Mouse (Mus musculus): ENCODE data around the gene 9030025P20Rik. TPM values are rescaled to one million over a fixed set of nuclear protein-coding genes. Genes with fewer than 3 reads are reported as not detected.
"Not testable (repeated sequence)": the region's sequence is repeated elsewhere in the genome, so short reads cannot be mapped to it uniquely, and the experiment has no call there.

Gene 9030025P20Rik
- total RNA-seq, 2 experiments from 2014 or later, result 8.8 to 9.1 TPM

DNA sequence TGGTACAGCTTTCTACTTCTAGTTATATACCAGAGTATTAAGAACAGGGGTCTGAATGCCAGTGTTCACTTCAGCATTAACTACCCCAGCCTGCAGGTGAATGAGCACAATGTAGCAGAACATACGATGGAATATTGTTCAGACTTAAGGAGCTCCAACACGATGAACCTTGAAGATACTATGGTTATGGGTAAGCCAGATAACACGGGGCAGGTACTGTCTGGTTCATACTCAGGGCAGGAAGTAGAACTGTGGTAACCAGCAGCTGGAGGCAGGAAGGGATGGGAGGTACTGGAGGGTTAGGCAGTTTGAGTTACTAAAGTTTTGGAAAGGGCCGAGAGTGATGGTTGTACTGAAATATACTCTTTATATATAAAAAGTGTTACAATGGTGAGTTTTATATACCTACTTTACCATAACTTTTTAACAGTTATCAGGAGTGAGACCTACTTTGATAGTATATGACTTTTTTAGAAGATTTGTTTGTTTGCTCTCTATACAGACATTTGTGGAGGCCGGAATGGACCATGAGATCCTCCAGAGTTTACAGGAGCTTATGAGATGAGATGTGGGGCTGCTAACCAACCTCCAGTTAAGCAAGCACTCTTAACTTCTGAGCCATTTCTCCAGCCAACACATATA, 19.5 kb upstream of the 9030025P20Rik start:
- TF ChIP-seq CTCF (conservative IDR thresholded peaks at IDR 0.05), result no peak
- H3K4me3 ChIP-seq, result no peak overlapping the region
- DNase-seq (ENCODE audit: low spot score in 2 of 2), result no peak
- no peak overlapping the region for H3K27ac ChIP-seq

DNA sequence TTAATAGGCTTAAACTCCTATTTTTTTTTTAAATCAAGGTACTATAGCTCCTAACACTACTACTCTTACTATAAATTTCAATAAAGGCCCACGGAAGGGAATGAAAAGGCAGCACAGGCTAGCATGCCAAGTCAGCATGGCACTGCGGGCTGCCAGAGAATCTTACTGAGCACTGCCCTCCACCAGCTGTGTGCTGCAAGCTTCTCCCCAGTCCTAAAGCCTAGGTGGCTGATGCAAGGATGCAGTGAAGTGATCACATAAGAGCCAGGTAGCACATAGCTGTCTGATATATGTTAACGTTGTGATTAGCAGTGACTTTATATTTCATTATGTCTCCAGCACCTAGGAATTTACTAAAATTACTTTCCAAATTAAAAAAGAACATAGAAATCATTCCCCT, 18.3 kb upstream of the 9030025P20Rik start:
- DNase-seq (ENCODE audit: low spot score in 2 of 2), result no peak
- no peak overlapping the region for H3K27ac ChIP-seq
- H3K4me3 ChIP-seq, result peak overlapping the region; percentile 77
- no peak for TF ChIP-seq CTCF (conservative IDR thresholded peaks at IDR 0.05)

DNA sequence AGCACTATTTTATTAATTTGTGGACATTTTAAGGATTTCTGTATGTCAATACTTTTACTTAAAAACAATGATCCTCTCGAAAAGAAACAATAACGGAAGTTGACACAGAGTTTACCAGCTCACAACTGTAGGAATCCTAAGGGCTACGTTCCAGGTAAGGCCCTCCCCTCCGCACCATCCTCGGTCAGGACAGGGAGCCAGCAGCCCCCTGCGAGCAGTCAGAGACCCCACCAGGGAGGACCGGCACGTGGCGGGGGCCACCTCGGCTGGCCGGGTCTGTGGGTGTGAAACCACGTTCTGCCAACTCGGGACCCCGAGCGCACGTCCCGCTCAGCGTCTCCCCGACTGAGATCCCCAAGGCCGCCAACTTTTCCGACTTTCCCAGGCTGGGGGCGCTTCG, 17.7 kb upstream of the 9030025P20Rik start:
- H3K27ac ChIP-seq, result peak overlapping the region; percentile 15; the same call in 1 of the 2 replicates
- H3K4me3 ChIP-seq, result peak overlapping the region; percentile 77
- no peak for TF ChIP-seq CTCF (conservative IDR thresholded peaks at IDR 0.05)
- no peak for DNase-seq (ENCODE audit: low spot score in 2 of 2)

GRCm38 (mm10) chr17:14960951-14961556, 17.2 kb upstream of the 9030025P20Rik start, which contains the start of gene Phf10:
Gene Phf10, minus strand, starts transcription at chr17:14961273.
- peak within 1 kb of the TSS; percentile 77 for H3K4me3 ChIP-seq
- not testable (repeated sequence) for DNase-seq (ENCODE audit: low spot score in 2 of 2)
- H3K27ac ChIP-seq, result peak within 1 kb of the TSS; percentile 67; the same call in 1 of the 2 replicates

- not testable (repeated sequence) for H3K4me3 ChIP-seq; DNase-seq (ENCODE audit: low spot score in 2 of 2); H3K27ac ChIP-seq
These were observed 16.6 kb upstream of the 9030025P20Rik start for GRCm38 (mm10) chr17:14961557-14962154.

DNA sequence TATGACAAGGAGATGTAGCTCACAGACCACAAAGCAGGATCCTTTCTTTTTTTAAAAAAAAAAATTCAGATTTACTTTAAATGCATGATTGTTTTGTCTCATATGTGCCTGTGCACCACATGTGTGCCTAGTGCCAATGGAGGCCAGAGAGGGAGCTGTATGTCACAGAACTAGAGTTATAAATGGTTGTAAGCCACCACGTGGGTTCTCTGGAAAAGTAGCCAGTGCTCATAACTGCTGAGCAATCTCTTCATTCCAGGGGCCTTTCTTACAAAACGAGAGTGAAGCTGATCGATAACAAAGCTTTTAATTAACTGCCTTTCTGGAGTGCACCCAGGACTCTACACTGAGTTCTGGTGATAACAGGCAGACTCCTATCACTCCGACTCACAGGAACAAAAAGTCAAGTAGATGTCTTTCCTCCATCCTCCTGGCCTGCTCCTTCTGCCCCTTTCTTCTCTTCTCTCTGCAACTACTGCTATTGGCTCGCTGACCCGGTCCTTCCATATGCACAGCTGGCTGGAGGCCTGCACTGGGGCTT, 9.8 kb upstream of the 9030025P20Rik start:
- not testable (repeated sequence) for H3K27ac ChIP-seq; DNase-seq (ENCODE audit: low spot score in 2 of 2); H3K4me3 ChIP-seq

DNA sequence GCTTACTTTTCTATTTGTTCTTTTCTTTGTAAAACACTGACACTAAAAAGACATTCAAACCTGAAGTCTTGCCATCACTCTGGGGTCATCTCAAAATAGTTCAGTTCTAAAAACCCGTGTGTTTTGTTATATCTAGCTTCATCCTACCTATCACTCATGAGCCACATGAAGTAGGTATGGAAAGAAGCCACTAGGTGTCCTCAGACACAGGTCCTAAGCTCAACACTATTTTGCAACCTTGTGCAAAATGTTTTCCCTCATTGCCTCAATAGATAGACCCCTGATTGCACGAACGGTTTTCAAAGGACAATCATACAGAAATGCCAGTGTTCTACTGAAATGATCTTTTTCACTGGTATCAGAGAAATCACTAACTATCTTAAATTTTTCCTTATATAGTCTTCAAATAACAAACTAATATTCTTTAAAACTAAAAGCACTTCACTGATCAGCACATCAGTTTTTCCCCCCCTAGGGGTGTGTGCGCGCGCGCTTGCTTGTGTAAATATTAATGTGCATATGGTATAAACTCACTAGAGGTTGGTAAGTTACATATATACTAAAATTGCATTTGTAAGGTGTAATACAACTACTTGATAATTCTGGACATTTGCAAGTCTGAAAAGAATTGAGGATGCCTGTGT, 428 bp upstream of the 9030025P20Rik start:
- not testable (repeated sequence) for H3K27ac ChIP-seq; DNase-seq (ENCODE audit: low spot score in 2 of 2)
- peak overlapping the region; percentile 33; the same call in 1 of the 2 replicates for H3K4me3 ChIP-seq

DNA sequence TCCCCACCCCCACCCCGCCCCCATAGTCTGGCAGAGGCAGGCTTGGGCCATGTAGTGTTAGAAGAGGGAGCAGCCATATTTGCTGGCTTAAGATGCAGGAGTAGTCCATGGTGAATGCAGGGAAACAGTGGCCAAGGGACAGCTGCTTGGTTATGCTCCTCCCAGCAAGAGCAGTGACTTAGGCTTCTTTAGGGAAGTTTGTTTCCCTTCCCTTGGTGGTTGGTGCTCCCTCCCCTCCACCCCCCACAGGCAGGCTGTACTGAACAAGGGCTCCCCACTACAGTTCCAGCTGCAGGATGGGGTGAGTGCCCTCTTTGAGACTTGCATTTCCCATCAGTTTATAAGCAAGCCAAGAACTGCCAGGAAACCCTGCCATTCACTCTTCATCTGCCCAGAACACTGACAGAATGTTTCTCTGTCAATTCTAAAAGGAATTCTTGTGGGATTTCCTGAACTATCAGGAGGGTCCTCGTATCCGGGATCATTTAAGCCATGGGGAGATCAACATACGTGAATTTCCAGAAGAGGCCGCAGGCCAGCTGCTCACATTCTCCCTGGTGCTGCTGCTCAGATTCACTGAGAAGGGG, 11.9 kb downstream of the 9030025P20Rik start:
- not testable (repeated sequence) for H3K4me3 ChIP-seq, H3K27ac ChIP-seq
- DNase-seq (ENCODE audit: low spot score in 2 of 2), result peak in 1 of 2 experiments; percentile 0

GRCm38 (mm10) chr17:14992522-14993138, 14.4 kb downstream of the 9030025P20Rik start:
- not testable (repeated sequence) for H3K4me3 ChIP-seq; DNase-seq (ENCODE audit: low spot score in 2 of 2); H3K27ac ChIP-seq

- not testable (repeated sequence) for H3K27ac ChIP-seq; H3K4me3 ChIP-seq; DNase-seq (ENCODE audit: low spot score in 2 of 2)
These were observed 15.0 kb downstream of the 9030025P20Rik start for GRCm38 (mm10) chr17:14993139-14993832.

DNA sequence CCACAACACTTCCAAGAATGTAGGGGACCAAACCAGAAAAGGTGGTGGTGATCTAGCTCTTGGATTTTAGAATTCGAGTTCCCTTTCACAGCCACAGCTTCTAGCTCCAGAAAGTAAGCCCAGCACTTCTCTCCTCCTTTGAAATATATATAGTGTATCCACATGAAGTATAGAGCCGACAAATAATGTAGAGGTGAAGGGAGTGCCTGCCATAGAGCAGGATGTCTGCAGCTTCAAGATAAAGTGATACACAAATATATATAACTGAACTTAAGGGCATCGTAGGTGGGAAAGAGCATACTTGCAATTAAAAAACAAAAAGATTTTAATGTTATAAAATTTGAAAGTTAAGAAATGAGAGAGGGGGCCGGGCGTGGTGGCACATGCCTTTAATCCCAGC, 15.9 kb downstream of the 9030025P20Rik start:
- not testable (repeated sequence) for H3K27ac ChIP-seq; H3K4me3 ChIP-seq; DNase-seq (ENCODE audit: low spot score in 2 of 2)

DNA sequence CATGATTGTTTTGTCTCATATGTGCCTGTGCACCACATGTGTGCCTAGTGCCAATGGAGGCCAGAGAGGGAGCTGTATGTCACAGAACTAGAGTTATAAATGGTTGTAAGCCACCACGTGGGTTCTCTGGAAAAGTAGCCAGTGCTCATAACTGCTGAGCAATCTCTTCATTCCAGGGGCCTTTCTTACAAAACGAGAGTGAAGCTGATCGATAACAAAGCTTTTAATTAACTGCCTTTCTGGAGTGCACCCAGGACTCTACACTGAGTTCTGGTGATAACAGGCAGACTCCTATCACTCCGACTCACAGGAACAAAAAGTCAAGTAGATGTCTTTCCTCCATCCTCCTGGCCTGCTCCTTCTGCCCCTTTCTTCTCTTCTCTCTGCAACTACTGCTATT, 21.8 kb downstream of the 9030025P20Rik start:
- not testable (repeated sequence) for H3K4me3 ChIP-seq; DNase-seq (ENCODE audit: low spot score in 2 of 2); H3K27ac ChIP-seq

DNA sequence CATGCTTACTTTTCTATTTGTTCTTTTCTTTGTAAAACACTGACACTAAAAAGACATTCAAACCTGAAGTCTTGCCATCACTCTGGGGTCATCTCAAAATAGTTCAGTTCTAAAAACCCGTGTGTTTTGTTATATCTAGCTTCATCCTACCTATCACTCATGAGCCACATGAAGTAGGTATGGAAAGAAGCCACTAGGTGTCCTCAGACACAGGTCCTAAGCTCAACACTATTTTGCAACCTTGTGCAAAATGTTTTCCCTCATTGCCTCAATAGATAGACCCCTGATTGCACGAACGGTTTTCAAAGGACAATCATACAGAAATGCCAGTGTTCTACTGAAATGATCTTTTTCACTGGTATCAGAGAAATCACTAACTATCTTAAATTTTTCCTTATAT, 30.8 kb downstream of the 9030025P20Rik start:
- not testable (repeated sequence) for H3K4me3 ChIP-seq; H3K27ac ChIP-seq; DNase-seq (ENCODE audit: low spot score in 2 of 2)

DNA sequence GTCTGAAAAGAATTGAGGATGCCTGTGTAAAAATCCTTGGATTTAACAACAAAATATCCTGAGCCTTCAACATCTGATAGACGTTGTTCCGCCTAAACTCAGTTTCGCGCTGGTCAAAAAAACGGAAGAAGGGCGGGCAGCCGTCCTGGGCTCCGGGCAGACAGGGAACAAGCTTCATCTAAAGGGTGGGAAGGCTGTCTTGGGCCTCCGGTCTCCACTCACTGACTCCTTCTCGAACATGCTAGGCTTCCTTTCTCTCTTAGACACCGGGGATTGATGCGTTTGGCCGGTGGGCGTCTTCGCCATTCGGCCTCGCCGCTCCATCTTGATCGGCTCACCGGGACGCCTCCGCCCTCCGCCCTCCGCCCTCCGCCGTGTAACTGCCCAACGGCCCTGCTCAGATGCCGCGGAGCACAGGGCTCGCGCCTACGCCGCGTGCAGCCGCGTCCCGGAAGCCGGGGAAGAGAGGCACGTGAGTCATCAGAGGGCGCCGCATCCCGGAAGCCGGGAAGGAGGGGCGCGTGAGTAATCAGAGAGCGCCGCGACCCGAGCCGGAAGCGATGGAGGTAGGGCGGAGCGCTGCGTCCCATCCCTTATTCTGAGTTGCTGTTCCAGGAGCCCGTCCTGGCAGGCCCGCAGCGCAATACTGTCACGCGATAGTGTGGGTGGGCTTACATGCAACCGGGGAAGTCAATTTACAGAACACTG, 31.6 kb downstream of the 9030025P20Rik start, which contains the start of gene Gm3435:
Gene Gm3435 (plus strand): TSS at position 471 of the 708 bp plus-strand sequence.
- H3K27ac ChIP-seq; H3K4me3 ChIP-seq; DNase-seq (ENCODE audit: low spot score in 2 of 2): not testable (repeated sequence)

GRCm38 (mm10) chr17:15021503-15022220, 43.4 kb downstream of the 9030025P20Rik start:
- peak overlapping the region; percentile 54; the same call in 1 of the 2 replicates for H3K27ac ChIP-seq
- peak; percentile 10 to 18 for DNase-seq (ENCODE audit: low spot score in 2 of 2)
- H3K4me3 ChIP-seq, result not testable (repeated sequence)
